ENCODE assay signal across 9 mouse cellular contexts in genomic region chr1:74313049-74313692, GRCm38 (mm10). TPM values are rescaled to one million over a fixed set of nuclear protein-coding genes. Genes with fewer than 3 reads are reported as not detected.
DNase-seq lines count a peak whose midpoint lies in the region; ATAC-seq and TF ChIP-seq lines count a peak whose summit lies in the region.
"Had no signal": no experiment of that assay in that cellular context is flagged by ENCODE, and none has a peak within 500 bp of the region (broad histone marks: within the 10 kb centered on the region; RNA-seq: fewer than 3 reads in every experiment).

No protein-coding gene starts in this region.

- WGBS in forebrain, postnatal 0 days: 2% methylated on average over 3 of the region's 3 CpGs
- WGBS in intestine, embryonic 14.5 days: 6% methylated on average over 3 of the region's 3 CpGs
- WGBS in limb, embryonic 14.5 days: 2% methylated on average over 3 of the region's 3 CpGs
- WGBS in midbrain, embryonic 15.5 days: 7% methylated on average over 3 of the region's 3 CpGs

- no peak overlapping the region for H3K9ac ChIP-seq in forebrain, postnatal 0 days
- H3K9ac ChIP-seq in intestine, embryonic 14.5 days (ENCODE audit: low read length): no peak overlapping the region
- H3K9ac ChIP-seq in limb, embryonic 14.5 days (ENCODE audit: low read depth, low read length, severe bottlenecking): no peak overlapping the region
- no peak overlapping the region for H3K9ac ChIP-seq in midbrain, embryonic 15.5 days
- H3K9ac ChIP-seq: limb, embryonic 12.5 days had no signal

- H3K4me3 ChIP-seq in forebrain, postnatal 0 days (ENCODE audit: low read depth, low read length): no peak overlapping the region
- H3K4me3 ChIP-seq in intestine, embryonic 14.5 days (ENCODE audit: low read depth, low read length): no peak overlapping the region
- H3K4me3 ChIP-seq in limb, embryonic 14.5 days (replicated peaks; ENCODE audit: low read length): no peak overlapping the region
- no peak overlapping the region for H3K4me3 ChIP-seq in midbrain, embryonic 15.5 days
- H3K4me3 ChIP-seq: limb, embryonic 12.5 days had no signal

- no peak for TF ChIP-seq POLR2A in limb, embryonic 14.5 days (IDR thresholded peaks at IDR 0.05; ENCODE audit: borderline replicate concordance, extremely low read depth, insufficient read depth, insufficient read length)

- H3K4me1 ChIP-seq in forebrain, postnatal 0 days (ENCODE audit: insufficient read depth): no peaks in the 10 kb centered on the region
- peaks cover 5% of the 10 kb centered on the region; the same call in 1 of the 2 replicates for H3K4me1 ChIP-seq in intestine, embryonic 14.5 days (replicated peaks; ENCODE audit: control insufficient read depth, insufficient read depth, low read length)
- no peaks in the 10 kb centered on the region for H3K4me1 ChIP-seq in limb, embryonic 14.5 days (ENCODE audit: control insufficient read depth, insufficient read depth, low read length)
- no peaks in the 10 kb centered on the region for H3K4me1 ChIP-seq in midbrain, embryonic 15.5 days

- no peak overlapping the region for H3K27ac ChIP-seq in forebrain, postnatal 0 days (ENCODE audit: low read depth, low read length)
- no peak overlapping the region for H3K27ac ChIP-seq in intestine, embryonic 14.5 days (ENCODE audit: low read depth)
- H3K27ac ChIP-seq in limb, embryonic 14.5 days (replicated peaks; ENCODE audit: low read depth, low read length): no peak overlapping the region
- H3K27ac ChIP-seq in midbrain, embryonic 15.5 days: no peak overlapping the region
- H3K27ac ChIP-seq: limb, embryonic 12.5 days had no signal

- peak; percentile 55 for DNase-seq in gastrocnemius, postnatal 14 days
- no peak for DNase-seq in gastrocnemius, postnatal 25 days
- DNase-seq in c-Kit-positive CD71-positive TER-119-negative erythroid progenitor cells, embryonic 14.5 days (ENCODE audit: low read depth): peak; percentile 68
- peak; percentile 89 for DNase-seq in forebrain, postnatal 0 days
- DNase-seq in intestine, embryonic 14.5 days (ENCODE audit: low spot score): no peak
- DNase-seq in limb, embryonic 14.5 days (ENCODE audit: low spot score): peak; percentile 94
- DNase-seq in telencephalon, adult 2 months (ENCODE audit: low read depth, low spot score): peak; percentile 79

- peak; percentile 83 for ATAC-seq in forebrain, postnatal 0 days
- peak; percentile 47; the same call in 1 of the 2 replicates for ATAC-seq in intestine, embryonic 14.5 days (replicated peaks; ENCODE audit: low FRiP score, low TSS enrichment, low read depth)
- no peak for ATAC-seq in limb, embryonic 14.5 days (ENCODE audit: low FRiP score, low read depth)
- peak; percentile 60 for ATAC-seq in midbrain, embryonic 15.5 days (replicated peaks)

- no peak overlapping the region for H3K4me2 ChIP-seq in forebrain, postnatal 0 days (ENCODE audit: low read depth)
- no peak overlapping the region for H3K4me2 ChIP-seq in intestine, embryonic 14.5 days (ENCODE audit: low read length)
- no peak overlapping the region for H3K4me2 ChIP-seq in limb, embryonic 14.5 days (replicated peaks; ENCODE audit: low read depth, low read length, severe bottlenecking)
- no peak overlapping the region for H3K4me2 ChIP-seq in midbrain, embryonic 15.5 days
- H3K4me2 ChIP-seq: limb, embryonic 12.5 days had no signal

- no peaks in the 10 kb centered on the region for H3K36me3 ChIP-seq in forebrain, postnatal 0 days (ENCODE audit: insufficient read depth)
- H3K36me3 ChIP-seq in intestine, embryonic 14.5 days (ENCODE audit: control insufficient read depth, insufficient read depth, low read length): no peaks in the 10 kb centered on the region
- H3K36me3 ChIP-seq in limb, embryonic 14.5 days (ENCODE audit: control insufficient read depth, insufficient read depth, low read length): no peaks in the 10 kb centered on the region
- no peaks in the 10 kb centered on the region for H3K36me3 ChIP-seq in midbrain, embryonic 15.5 days (replicated peaks)
- H3K36me3 ChIP-seq: limb, embryonic 12.5 days had no signal

- peak; percentile 96 for TF ChIP-seq CTCF in forebrain, postnatal 0 days (IDR thresholded peaks at IDR 0.05; ENCODE audit: low read depth)

- H3K9me3 ChIP-seq in forebrain, postnatal 0 days (ENCODE audit: low read length): no peaks in the 10 kb centered on the region
- no peaks in the 10 kb centered on the region for H3K9me3 ChIP-seq in intestine, embryonic 14.5 days (ENCODE audit: control insufficient read depth, low read length)
- no peaks in the 10 kb centered on the region for H3K9me3 ChIP-seq in limb, embryonic 14.5 days (ENCODE audit: control insufficient read depth, low read length)
- no peaks in the 10 kb centered on the region for H3K9me3 ChIP-seq in midbrain, embryonic 15.5 days

- no peaks in the 10 kb centered on the region for H3K27me3 ChIP-seq in forebrain, postnatal 0 days (ENCODE audit: insufficient read depth, low read length)
- H3K27me3 ChIP-seq in intestine, embryonic 14.5 days (replicated peaks; ENCODE audit: control insufficient read depth, insufficient read depth, low read length): no peaks in the 10 kb centered on the region
- H3K27me3 ChIP-seq in limb, embryonic 14.5 days (ENCODE audit: control insufficient read depth, insufficient read depth, low read length): no peaks in the 10 kb centered on the region
- H3K27me3 ChIP-seq in midbrain, embryonic 15.5 days (replicated peaks): no peaks in the 10 kb centered on the region
- H3K27me3 ChIP-seq: limb, embryonic 12.5 days had no signal

- intact Hi-C loops in gastrocnemius, postnatal 14 days (cut with DNase I; ENCODE audit: low total_unique reads): loop anchor here (5.0 kb wide), 2 partner anchors 49 to 139 kb away; partner anchors contain the start of gene Catip

RNA-seq across cellular contexts. Expression of gene Tmbim1, which starts 7.7 kb away (rescaled TPM):
- total RNA-seq in gastrocnemius, postnatal 14 days (2021): 10 to 100 TPM; 32.4 to 39.8 TPM
- total RNA-seq in gastrocnemius, postnatal 25 days (2021): 10 to 100 TPM; 28.5 to 36.6 TPM
- 5.8 and 7.9 TPM in 2 replicates for total RNA-seq in forebrain, postnatal 0 days (2014; rRNA removed)
- polyA plus RNA-seq in forebrain, postnatal 0 days (2015; fragmentation: Nextera tagmentation; extraction: Ambion mirVana): 6.1 and 7.9 TPM in 2 replicates
- polyA plus RNA-seq in intestine, embryonic 14.5 days (2014; fragmentation: Nextera tagmentation; extraction: Ambion mirVana): 36.4 and 42.6 TPM in 2 replicates
- polyA plus RNA-seq in limb, embryonic 14.5 days (2012; rRNA removed): 48.0 and 102 TPM in 2 replicates
- 37.7 and 41.7 TPM in 2 replicates for polyA plus RNA-seq in limb, embryonic 14.5 days (2014; fragmentation: Nextera tagmentation; extraction: Ambion mirVana)
- 7.5 and 9.4 TPM in 2 replicates for polyA plus RNA-seq in midbrain, embryonic 15.5 days (2015; fragmentation: Nextera tagmentation; extraction: Ambion mirVana)

RNA-seq across cellular contexts. Expression of gene Pnkd, which starts 28.4 kb away (rescaled TPM):
- total RNA-seq in gastrocnemius, postnatal 14 days (2021): 10 to 100 TPM; 59.8 to 72.1 TPM
- 10 to 100 TPM; 56.7 to 58.0 TPM for total RNA-seq in gastrocnemius, postnatal 25 days (2021)
- total RNA-seq in forebrain, postnatal 0 days (2014; rRNA removed): 57.5 and 64.5 TPM in 2 replicates
- polyA plus RNA-seq in forebrain, postnatal 0 days (2015; fragmentation: Nextera tagmentation; extraction: Ambion mirVana): 112 and 128 TPM in 2 replicates
- polyA plus RNA-seq in intestine, embryonic 14.5 days (2014; fragmentation: Nextera tagmentation; extraction: Ambion mirVana): 139 and 142 TPM in 2 replicates
- polyA plus RNA-seq in limb, embryonic 14.5 days (2012; rRNA removed): 63.9 and 70.7 TPM in 2 replicates
- 124 and 129 TPM in 2 replicates for polyA plus RNA-seq in limb, embryonic 14.5 days (2014; fragmentation: Nextera tagmentation; extraction: Ambion mirVana)
- 114 and 117 TPM in 2 replicates for polyA plus RNA-seq in midbrain, embryonic 15.5 days (2015; fragmentation: Nextera tagmentation; extraction: Ambion mirVana)

RNA-seq across cellular contexts. Expression of gene Aamp, which starts 28.6 kb away (rescaled TPM):
- 10 to 100 TPM; 76.7 to 77.5 TPM for total RNA-seq in gastrocnemius, postnatal 14 days (2021)
- total RNA-seq in gastrocnemius, postnatal 25 days (2021): 10 to 100 TPM; 63.6 to 65.8 TPM
- total RNA-seq in forebrain, postnatal 0 days (2014; rRNA removed): 160 and 179 TPM in 2 replicates
- 211 and 215 TPM in 2 replicates for polyA plus RNA-seq in forebrain, postnatal 0 days (2015; fragmentation: Nextera tagmentation; extraction: Ambion mirVana)
- polyA plus RNA-seq in intestine, embryonic 14.5 days (2014; fragmentation: Nextera tagmentation; extraction: Ambion mirVana): 252 and 269 TPM in 2 replicates
- 174 and 181 TPM in 2 replicates for polyA plus RNA-seq in limb, embryonic 14.5 days (2012; rRNA removed)
- 228 and 238 TPM in 2 replicates for polyA plus RNA-seq in limb, embryonic 14.5 days (2014; fragmentation: Nextera tagmentation; extraction: Ambion mirVana)
- polyA plus RNA-seq in midbrain, embryonic 15.5 days (2015; fragmentation: Nextera tagmentation; extraction: Ambion mirVana): 217 and 229 TPM in 2 replicates

RNA-seq across cellular contexts. Expression of gene Gpbar1, which starts 34.8 kb away (rescaled TPM):
- total RNA-seq in gastrocnemius, postnatal 14 days (2021): not detected
- total RNA-seq in gastrocnemius, postnatal 25 days (2021): not detected
- total RNA-seq in forebrain, postnatal 0 days (2014; rRNA removed): not detected in 2 replicates
- 0.21 TPM in 1 of 2 replicates, not detected in the other for polyA plus RNA-seq in forebrain, postnatal 0 days (2015; fragmentation: Nextera tagmentation; extraction: Ambion mirVana)
- 9.1 and 10.7 TPM in 2 replicates for polyA plus RNA-seq in intestine, embryonic 14.5 days (2014; fragmentation: Nextera tagmentation; extraction: Ambion mirVana)
- polyA plus RNA-seq in limb, embryonic 14.5 days (2012; rRNA removed): not detected in 2 replicates
- polyA plus RNA-seq in limb, embryonic 14.5 days (2014; fragmentation: Nextera tagmentation; extraction: Ambion mirVana): 0.25 and 0.34 TPM in 2 replicates
- 0.15 and 0.17 TPM in 2 replicates for polyA plus RNA-seq in midbrain, embryonic 15.5 days (2015; fragmentation: Nextera tagmentation; extraction: Ambion mirVana)

RNA-seq across cellular contexts. Expression of gene Catip, which starts 48.7 kb away (rescaled TPM):
- under 1 TPM; 0.10 to 0.20 TPM for total RNA-seq in gastrocnemius, postnatal 14 days (2021)
- total RNA-seq in gastrocnemius, postnatal 25 days (2021): not detected
- total RNA-seq in forebrain, postnatal 0 days (2014; rRNA removed): 2.1 and 2.7 TPM in 2 replicates
- polyA plus RNA-seq in forebrain, postnatal 0 days (2015; fragmentation: Nextera tagmentation; extraction: Ambion mirVana): 0.63 and 1.6 TPM in 2 replicates
- polyA plus RNA-seq in intestine, embryonic 14.5 days (2014; fragmentation: Nextera tagmentation; extraction: Ambion mirVana): 0.60 and 0.82 TPM in 2 replicates
- 3.8 and 4.2 TPM in 2 replicates for polyA plus RNA-seq in limb, embryonic 14.5 days (2012; rRNA removed)
- polyA plus RNA-seq in limb, embryonic 14.5 days (2014; fragmentation: Nextera tagmentation; extraction: Ambion mirVana): 0.73 and 1.8 TPM in 2 replicates
- polyA plus RNA-seq in midbrain, embryonic 15.5 days (2015; fragmentation: Nextera tagmentation; extraction: Ambion mirVana): 0.68 and 1.9 TPM in 2 replicates

Comparison
In these comparisons a context has a peak if more than half of its experiments do, and no peak if none do; other contexts are left out.
1. DNase-seq: peak in gastrocnemius, postnatal 14 days (single experiment), c-Kit-positive CD71-positive TER-119-negative erythroid progenitor cells, embryonic 14.5 days (single experiment), forebrain, postnatal 0 days (single experiment), limb, embryonic 14.5 days (single experiment) and telencephalon, adult 2 months (single experiment); none in gastrocnemius, postnatal 25 days (single experiment) and intestine, embryonic 14.5 days (single experiment).